Mouse (Mus musculus) MEL (cell line): Measurements from ENCODE around the gene Psmd9.

Experiments
- CTCF ChIP-seq, 3 experiments: IDR thresholded peaks in 2 of 3; conservative IDR thresholded peaks in 1 of 3; 2 replicates each; pipeline ENCODE4 v1.5.1; 2011 to 2012; ENCODE audit warnings: low read length in 3 of 3, low read depth in 2 of 3, mild to moderate bottlenecking in 2 of 3, improper control_type of control experiment in 1 of 3, inconsistent platforms in 1 of 3, mixed read lengths in 1 of 3, moderate library complexity in 1 of 3; ENCODE audit not compliant: control insufficient read depth in 1 of 3, insufficient read depth in 1 of 3, poor library complexity in 1 of 3, severe bottlenecking in 1 of 3
- HCFC1 ChIP-seq: IDR thresholded peaks from 2 replicates; pipeline ENCODE4 v1.6.1; 2012; ENCODE audit warnings: low read depth, mild to moderate bottlenecking, inconsistent platforms, low read length, improper control_type of control experiment, moderate library complexity
- MAX ChIP-seq: IDR thresholded peaks from 2 replicates; pipeline ENCODE4 v1.6.1; 2011; ENCODE audit warnings: low read length, improper control_type of control experiment
- MEF2A ChIP-seq: IDR thresholded peaks from 2 replicates; pipeline ENCODE4 v1.6.1; 2014; ENCODE audit warnings: low read depth, mild to moderate bottlenecking, inconsistent platforms, low read length, improper control_type of control experiment; ENCODE audit not compliant: poor library complexity, insufficient replicate concordance, severe bottlenecking; ENCODE audit errors: extremely low read depth
- MXI1 ChIP-seq: IDR thresholded peaks from 2 replicates; pipeline ENCODE4 v1.6.1; 2011; ENCODE audit warnings: mild to moderate bottlenecking, low read depth, low read length, improper control_type of control experiment
- MYC ChIP-seq: IDR thresholded peaks from 2 replicates; pipeline ENCODE4 v1.6.1; 2011; ENCODE audit warnings: low read depth, mild to moderate bottlenecking, low read length, improper control_type of control experiment, moderate library complexity
- POLR2A ChIP-seq, 2 experiments: IDR thresholded peaks; 2 replicates each; pipeline ENCODE4 v1.6.1; 2011 to 2012; ENCODE audit warnings: low read length in 2 of 2, mild to moderate bottlenecking in 2 of 2, control low read depth in 1 of 2, improper control_type of control experiment in 1 of 2, low read depth in 1 of 2, moderate library complexity in 1 of 2; ENCODE audit not compliant: control insufficient read depth in 1 of 2, insufficient read depth in 1 of 2, poor library complexity in 1 of 2
- UBTF ChIP-seq: IDR thresholded peaks from 2 replicates; pipeline ENCODE4 v1.6.1; 2012; ENCODE audit warnings: low read depth, mild to moderate bottlenecking, inconsistent platforms, low read length, improper control_type of control experiment, moderate library complexity, borderline replicate concordance; ENCODE audit not compliant: insufficient read depth
- ZMIZ1 ChIP-seq: IDR thresholded peaks from 2 replicates; pipeline ENCODE4 v1.6.1; 2012; ENCODE audit warnings: low read depth, mild to moderate bottlenecking, inconsistent platforms, low read length, improper control_type of control experiment, moderate library complexity

DNA sequence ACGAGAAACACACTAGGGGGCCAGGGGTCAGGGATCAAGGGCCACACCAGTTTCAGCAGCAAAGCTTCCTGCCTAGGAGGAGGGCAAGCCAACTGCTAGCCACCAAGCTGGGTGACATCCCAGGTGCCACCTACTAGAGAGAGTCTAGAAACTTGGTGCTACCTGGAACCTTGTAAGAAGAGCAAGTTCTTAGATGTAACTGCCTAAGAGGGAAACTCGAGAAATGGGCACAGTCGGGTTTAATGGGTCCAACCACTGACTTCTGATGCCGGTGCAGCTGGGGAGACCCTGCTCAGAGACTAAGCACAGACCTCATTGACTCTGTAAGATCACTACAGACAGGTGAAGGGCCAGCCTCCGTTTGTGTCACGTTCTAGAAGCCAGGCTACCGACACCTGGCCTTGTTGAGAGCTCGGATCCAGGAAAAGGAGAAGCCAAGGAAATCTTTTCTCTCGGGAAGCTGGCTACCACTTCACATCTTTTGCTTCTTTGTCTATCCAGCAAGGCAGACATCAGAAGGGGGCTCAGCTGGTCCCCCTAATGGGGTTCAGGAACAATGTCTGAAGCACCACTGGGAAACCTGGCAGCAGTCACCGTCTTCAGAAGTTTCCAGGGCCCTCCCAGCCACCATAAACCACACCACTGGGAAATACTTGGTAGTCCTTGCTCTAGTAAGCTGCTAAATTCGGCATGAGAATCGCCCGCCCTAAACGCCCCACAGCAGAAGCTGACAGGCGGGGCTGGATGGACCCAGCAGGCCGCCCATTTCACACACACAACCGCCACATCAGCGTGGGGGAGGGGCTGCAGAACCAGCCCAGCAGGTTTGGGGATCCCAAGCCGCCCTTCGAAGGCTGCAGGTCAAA is 31.9 kb upstream of the Psmd9 start:
- no peak for TF ChIP-seq MEF2A
- TF ChIP-seq UBTF: 0 out of 2 replicates have a peak, but pooled peaks have one; percentile 70
- no peak for TF ChIP-seq MAX
- TF ChIP-seq ZMIZ1: no peak; the same call in 1 of the 2 replicates
- TF ChIP-seq MXI1: peak; percentile 26; the same call in 1 of the 2 replicates
- TF ChIP-seq CTCF (IDR thresholded peaks at IDR 0.05 in 2 of 3, conservative IDR thresholded peaks at IDR 0.05 in 1 of 3; ENCODE audit: control insufficient read depth in 1 of 3, insufficient read depth in 1 of 3, low read depth in 2 of 3, low read length in 3 of 3, poor library complexity in 1 of 3, severe bottlenecking in 1 of 3): no peak
- TF ChIP-seq MYC: no peak
- peak in 1 of 2 experiments; percentile 50 for TF ChIP-seq POLR2A (IDR thresholded peaks at IDR 0.05; ENCODE audit: control insufficient read depth in 1 of 2, insufficient read depth in 1 of 2, low read depth in 1 of 2, low read length in 2 of 2, poor library complexity in 1 of 2)
- TF ChIP-seq HCFC1: peak; percentile 14; the same call in 1 of the 2 replicates
